21 mouse cellular contexts compared by ENCODE assay signal in genomic region chr2:3958711-3959110, GRCm38 (mm10). TPM values are rescaled to one million over a fixed set of nuclear protein-coding genes. Genes with fewer than 3 reads are reported as not detected.
DNase-seq lines count a peak whose midpoint lies in the region; ATAC-seq and TF ChIP-seq lines count a peak whose summit lies in the region.
"Had no signal": no experiment of that assay in that cellular context is flagged by ENCODE, and none has a peak within 500 bp of the region (broad histone marks: within the 10 kb centered on the region; RNA-seq: fewer than 3 reads in every experiment).

No protein-coding gene starts in this region.

- no peak overlapping the region for H3K4me3 ChIP-seq in forebrain, embryonic 13.5 days
- no peak overlapping the region for H3K4me3 ChIP-seq in forebrain, embryonic 10.5 days
- no peak overlapping the region for H3K4me3 ChIP-seq in hindbrain, postnatal 0 days (ENCODE audit: low read length)
- no peak overlapping the region for H3K4me3 ChIP-seq in hindbrain, embryonic 14.5 days (replicated peaks; ENCODE audit: low read length)
- H3K4me3 ChIP-seq: embryonic facial prominence, embryonic 12.5 days; erythroblast, embryonic 14.5 days; gastrocnemius, adult 2 months; hindbrain, embryonic 13.5 days had no signal

- TF ChIP-seq CTCF in hindbrain, postnatal 0 days (IDR thresholded peaks at IDR 0.05; ENCODE audit: low read depth): no peak
- TF ChIP-seq CTCF in brain, embryonic 14.5 days (IDR thresholded peaks at IDR 0.05; ENCODE audit: borderline replicate concordance, extremely low read depth, insufficient read depth, insufficient read length): no peak

- no peak for TF ChIP-seq POLR2A in brain, embryonic 14.5 days (IDR thresholded peaks at IDR 0.05; ENCODE audit: borderline replicate concordance, extremely low read depth, insufficient read depth, insufficient read length, poor library complexity, severe bottlenecking)

- H3K9me3 ChIP-seq in forebrain, embryonic 13.5 days (replicated peaks): no peaks in the 10 kb centered on the region; the same call in 1 of the 2 replicates
- no peaks in the 10 kb centered on the region for H3K9me3 ChIP-seq in forebrain, embryonic 10.5 days
- no peaks in the 10 kb centered on the region for H3K9me3 ChIP-seq in hindbrain, postnatal 0 days (ENCODE audit: low read length)
- no peaks in the 10 kb centered on the region for H3K9me3 ChIP-seq in hindbrain, embryonic 14.5 days (ENCODE audit: control insufficient read depth, low read length)
- H3K9me3 ChIP-seq: embryonic facial prominence, embryonic 12.5 days; heart, embryonic 15.5 days had no signal

- H3K27me3 ChIP-seq in forebrain, embryonic 13.5 days: no peaks in the 10 kb centered on the region
- H3K27me3 ChIP-seq in forebrain, embryonic 10.5 days (ENCODE audit: poor library complexity, severe bottlenecking): 0 out of 2 replicates have a peak, but pooled peaks cover 8% of the 10 kb centered on the region
- H3K27me3 ChIP-seq in hindbrain, postnatal 0 days (ENCODE audit: insufficient read depth, low read length): no peaks in the 10 kb centered on the region
- no peaks in the 10 kb centered on the region for H3K27me3 ChIP-seq in hindbrain, embryonic 14.5 days (ENCODE audit: control insufficient read depth, insufficient read depth, low read length)
- H3K27me3 ChIP-seq: CH12.LX; heart, embryonic 12.5 days; heart, embryonic 15.5 days; hindbrain, embryonic 13.5 days had no signal

- no peak overlapping the region; the same call in 1 of the 2 replicates for H3K4me2 ChIP-seq in forebrain, embryonic 13.5 days
- no peak overlapping the region for H3K4me2 ChIP-seq in hindbrain, postnatal 0 days (ENCODE audit: low read depth, low read length)
- H3K4me2 ChIP-seq in hindbrain, embryonic 14.5 days (replicated peaks): no peak overlapping the region

- peak; percentile 74 for ATAC-seq in forebrain, embryonic 13.5 days
- ATAC-seq in hindbrain, postnatal 0 days: no peak
- ATAC-seq in hindbrain, embryonic 14.5 days (ENCODE audit: low FRiP score): no peak
- ATAC-seq: Patski had no signal

- no peak for DNase-seq in forebrain, embryonic 10.5 days (ENCODE audit: extremely low spot score, low spot score)
- peak; percentile 6 for DNase-seq in hindbrain, postnatal 0 days (ENCODE audit: low spot score)
- DNase-seq in hindbrain, embryonic 14.5 days (ENCODE audit: low spot score): no peak
- DNase-seq in brain, embryonic 14.5 days (ENCODE audit: low read depth): peak; percentile 75
- no peak for DNase-seq in cerebellum, postnatal 10 days
- no peak for DNase-seq in liver
- DNase-seq: B cell, adult 2 months; cerebellum, adult 11-12 months; cerebellum, adult 8-10 months; heart, postnatal 36 days had no signal

- 70% methylated on average over 4 of the region's 4 CpGs for WGBS in forebrain, embryonic 13.5 days
- 87% methylated on average over 4 of the region's 4 CpGs for WGBS in forebrain, embryonic 10.5 days
- 61% methylated on average over 4 of the region's 4 CpGs for WGBS in hindbrain, postnatal 0 days
- 73% methylated on average over 4 of the region's 4 CpGs for WGBS in hindbrain, embryonic 14.5 days

- H3K36me3 ChIP-seq in forebrain, embryonic 13.5 days (ENCODE audit: poor library complexity, severe bottlenecking): no peaks in the 10 kb centered on the region
- no peaks in the 10 kb centered on the region for H3K36me3 ChIP-seq in forebrain, embryonic 10.5 days (replicated peaks)
- no peaks in the 10 kb centered on the region for H3K36me3 ChIP-seq in hindbrain, postnatal 0 days (ENCODE audit: insufficient read depth, low read length)
- H3K36me3 ChIP-seq in hindbrain, embryonic 14.5 days (replicated peaks; ENCODE audit: control insufficient read depth, insufficient read depth): no peaks in the 10 kb centered on the region
- H3K36me3 ChIP-seq: embryonic facial prominence, embryonic 12.5 days; G1E; heart, embryonic 12.5 days; heart, embryonic 15.5 days; hindbrain, embryonic 10.5 days; hindbrain, embryonic 13.5 days had no signal

- H3K27ac ChIP-seq in forebrain, embryonic 13.5 days: peak overlapping the region; percentile 57
- no peak overlapping the region for H3K27ac ChIP-seq in forebrain, embryonic 10.5 days
- H3K27ac ChIP-seq in hindbrain, postnatal 0 days: no peak overlapping the region
- H3K27ac ChIP-seq in hindbrain, embryonic 14.5 days: no peak overlapping the region
- H3K27ac ChIP-seq: embryonic facial prominence, embryonic 12.5 days; gastrocnemius, adult 2 months; heart, embryonic 15.5 days; hindbrain, embryonic 10.5 days; hindbrain, embryonic 13.5 days had no signal

- peaks cover 4% of the 10 kb centered on the region for H3K4me1 ChIP-seq in forebrain, embryonic 13.5 days
- peaks cover 9% of the 10 kb centered on the region for H3K4me1 ChIP-seq in forebrain, embryonic 10.5 days
- no peaks in the 10 kb centered on the region for H3K4me1 ChIP-seq in hindbrain, postnatal 0 days (ENCODE audit: insufficient read depth, low read length)
- H3K4me1 ChIP-seq in hindbrain, embryonic 14.5 days (replicated peaks; ENCODE audit: control insufficient read depth, insufficient read depth, low read length): no peaks in the 10 kb centered on the region
- H3K4me1 ChIP-seq: hindbrain, embryonic 13.5 days had no signal

- no peak overlapping the region for H3K9ac ChIP-seq in forebrain, embryonic 13.5 days
- H3K9ac ChIP-seq in hindbrain, postnatal 0 days (replicated peaks; ENCODE audit: low read length): no peak overlapping the region
- H3K9ac ChIP-seq in hindbrain, embryonic 14.5 days: no peak overlapping the region
- H3K9ac ChIP-seq: embryonic facial prominence, embryonic 12.5 days; heart, embryonic 12.5 days; heart, embryonic 15.5 days; hindbrain, embryonic 13.5 days had no signal

RNA-seq across cellular contexts. Expression of gene Frmd4a, which starts 58.8 kb away (rescaled TPM):
- polyA plus RNA-seq in forebrain, embryonic 13.5 days (2015; fragmentation: Nextera tagmentation; extraction: Ambion mirVana): 39.5 and 42.6 TPM in 2 replicates
- polyA plus RNA-seq in forebrain, embryonic 10.5 days (2016; fragmentation: Nextera tagmentation; extraction: Ambion mirVana): 29.2 and 33.0 TPM in 2 replicates
- 52.3 and 55.8 TPM in 2 replicates for total RNA-seq in hindbrain, postnatal 0 days (2014; rRNA removed)
- polyA plus RNA-seq in hindbrain, postnatal 0 days (2015; fragmentation: Nextera tagmentation; extraction: Ambion mirVana): 40.2 and 40.7 TPM in 2 replicates
- polyA plus RNA-seq in hindbrain, embryonic 14.5 days (2014; fragmentation: Nextera tagmentation; extraction: Ambion mirVana): 56.9 and 59.6 TPM in 2 replicates
- 67.3 and 106 TPM in 2 replicates for polyA plus RNA-seq in brain, embryonic 14.5 days (2012; rRNA removed)

Comparison
In these comparisons a context has a peak if more than half of its experiments do, and no peak if none do; other contexts are left out.
1. DNase-seq: peak in hindbrain, postnatal 0 days (single experiment) and brain, embryonic 14.5 days (single experiment); none in forebrain, embryonic 10.5 days (single experiment), hindbrain, embryonic 14.5 days (single experiment), cerebellum, postnatal 10 days (0 of 2) and liver (single experiment).